Mouse (Mus musculus) neutrophil, adult 5-6 weeks (primary cell): ENCODE results near the gene Aldoart2. TPM values are rescaled to one million over a fixed set of nuclear protein-coding genes. Genes with fewer than 3 reads are reported as not detected.
"Not testable (repeated sequence)": the region's sequence is repeated elsewhere in the genome, so short reads cannot be mapped to it uniquely, and the experiment has no call there.

Source experiments
- ATAC-seq: fragments of 151-379, 151-347 bp; 2 replicates; pipeline ENCODE4 v1.8.0; 2017; ENCODE audit warnings: mild to moderate bottlenecking, moderate TSS enrichment; ENCODE audit not compliant: insufficient number of reproducible peaks, poor library complexity, low FRiP score, severe bottlenecking; ENCODE audit errors: extremely low read depth
- total RNA-seq: library from RNA; stranded (forward); fragments of 200-1000 nt; gene quantifications from 2 replicates; pipeline ENCODE4 v1.2.3, GENCODE M21; 2017

The Aldoart2 gene
- total RNA-seq, 1 experiment from 2014 or later, result not detected

DNA sequence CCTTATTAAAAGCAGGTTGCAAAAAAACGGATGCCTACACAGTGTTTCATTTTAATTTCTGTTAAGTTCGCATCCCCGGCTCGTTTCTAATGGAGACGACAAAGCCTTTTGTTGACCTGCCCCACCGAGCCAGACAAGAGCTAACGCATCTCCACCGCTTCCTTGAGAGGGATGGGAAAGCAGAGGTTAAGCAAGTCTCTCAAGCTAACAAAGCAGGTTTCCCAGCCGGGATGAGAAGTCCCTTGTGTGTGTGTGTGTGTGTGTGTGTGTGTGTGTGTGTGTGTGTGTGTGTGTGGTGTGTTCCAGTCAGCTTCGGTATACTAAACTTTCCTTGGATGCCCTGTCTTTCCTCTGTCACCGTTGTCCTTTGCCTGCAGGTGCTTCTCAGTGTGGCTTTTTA is 6.1 kb downstream of the Aldoart2 start:
- no peak for ATAC-seq

DNA sequence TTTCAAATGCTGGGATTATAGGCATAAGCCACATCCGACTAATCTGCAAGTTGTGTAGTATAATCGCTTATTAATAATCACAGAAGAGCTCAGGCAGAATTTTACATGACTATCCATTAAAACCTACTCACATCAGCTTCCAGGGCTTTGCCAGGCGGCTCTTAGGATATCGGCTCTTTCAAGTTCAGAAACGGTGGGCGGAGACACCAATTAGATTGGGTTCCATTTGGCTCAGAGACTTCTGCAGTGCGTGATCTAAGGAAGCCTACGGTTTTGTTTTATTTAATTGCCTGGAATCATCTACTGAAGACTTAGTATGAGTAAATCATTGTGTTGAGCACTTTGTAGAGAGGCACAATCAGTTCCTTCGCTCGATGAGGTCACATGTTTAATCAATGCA is 6.6 kb downstream of the Aldoart2 start:
- no peak for ATAC-seq

DNA sequence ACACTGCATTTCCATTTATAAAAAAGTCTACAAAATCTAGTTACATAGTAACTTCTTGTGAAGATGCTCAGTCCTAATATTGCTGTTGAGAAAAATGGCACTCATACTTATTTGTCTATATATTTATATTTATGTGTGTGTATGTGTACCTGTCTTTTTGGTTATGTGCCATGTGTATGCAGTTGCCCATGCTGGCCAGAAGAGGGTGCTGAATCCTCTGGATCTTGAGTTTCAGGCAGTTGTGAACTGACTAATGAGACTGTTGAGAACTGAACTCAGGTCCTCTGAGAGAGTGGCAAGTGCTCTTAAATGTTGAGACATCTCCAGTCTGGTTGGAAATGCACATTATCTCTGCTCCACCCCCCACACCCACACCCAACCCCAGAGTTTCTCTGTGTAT is 8.1 kb downstream of the Aldoart2 start:
- ATAC-seq, result no peak

DNA sequence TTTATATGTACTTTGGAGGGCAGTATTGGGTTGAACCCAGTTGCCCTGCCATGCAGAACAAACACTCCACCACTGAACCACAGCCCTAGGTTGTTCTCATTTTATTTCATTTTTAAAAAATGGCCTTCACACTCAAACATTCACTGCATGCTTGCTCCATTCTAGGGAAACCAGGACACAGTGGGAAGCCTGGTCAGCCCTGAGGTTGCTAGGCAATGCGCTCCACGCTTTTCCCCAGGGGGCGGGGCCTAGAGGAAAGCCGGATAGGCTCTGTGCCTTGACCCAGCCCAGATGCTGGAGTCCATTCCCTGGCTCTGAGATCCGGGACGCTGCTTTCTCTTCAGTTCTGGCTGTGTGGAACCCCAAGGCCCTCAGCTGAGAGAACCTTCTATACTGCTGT is 8.8 kb downstream of the Aldoart2 start:
- no peak for ATAC-seq

DNA sequence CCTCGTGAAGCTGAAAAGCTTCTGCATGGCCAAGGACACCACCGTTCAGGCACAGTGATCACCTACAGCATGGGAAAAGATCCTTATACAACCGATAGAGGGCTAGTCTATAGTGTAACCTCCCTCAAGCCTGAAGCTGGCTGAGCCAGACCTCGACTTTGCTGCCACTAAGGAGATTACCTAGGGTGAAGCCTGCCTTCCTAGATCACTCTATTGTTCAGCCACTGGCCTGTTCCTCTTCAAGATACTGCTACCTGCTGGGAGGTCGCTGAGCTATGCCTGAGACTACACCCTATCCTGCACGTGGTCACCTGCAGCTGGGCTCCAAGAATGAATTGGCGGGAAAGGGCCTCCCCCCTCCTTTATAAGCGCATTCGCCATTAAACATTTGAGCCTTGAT is 21.9 kb downstream of the Aldoart2 start:
- ATAC-seq, result not testable (repeated sequence)

DNA sequence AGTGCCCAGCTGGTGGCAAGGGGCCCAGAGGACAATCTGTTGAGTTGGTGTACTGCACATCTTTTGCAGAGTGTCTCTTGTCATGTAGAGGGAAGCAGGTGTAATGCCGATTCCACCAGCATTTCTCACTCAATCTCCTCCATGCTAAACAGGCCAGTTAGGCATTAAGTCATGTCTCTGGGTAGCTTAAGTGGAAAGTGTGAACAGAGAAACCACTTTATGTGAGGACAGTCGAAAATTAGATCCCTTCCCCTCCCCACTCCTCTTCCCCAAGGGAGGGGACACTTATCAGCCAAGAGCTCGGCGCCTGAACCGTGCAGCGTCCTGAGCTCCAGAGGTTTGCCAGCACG is 33.5 kb downstream of the Aldoart2 start:
- no peak for ATAC-seq

DNA sequence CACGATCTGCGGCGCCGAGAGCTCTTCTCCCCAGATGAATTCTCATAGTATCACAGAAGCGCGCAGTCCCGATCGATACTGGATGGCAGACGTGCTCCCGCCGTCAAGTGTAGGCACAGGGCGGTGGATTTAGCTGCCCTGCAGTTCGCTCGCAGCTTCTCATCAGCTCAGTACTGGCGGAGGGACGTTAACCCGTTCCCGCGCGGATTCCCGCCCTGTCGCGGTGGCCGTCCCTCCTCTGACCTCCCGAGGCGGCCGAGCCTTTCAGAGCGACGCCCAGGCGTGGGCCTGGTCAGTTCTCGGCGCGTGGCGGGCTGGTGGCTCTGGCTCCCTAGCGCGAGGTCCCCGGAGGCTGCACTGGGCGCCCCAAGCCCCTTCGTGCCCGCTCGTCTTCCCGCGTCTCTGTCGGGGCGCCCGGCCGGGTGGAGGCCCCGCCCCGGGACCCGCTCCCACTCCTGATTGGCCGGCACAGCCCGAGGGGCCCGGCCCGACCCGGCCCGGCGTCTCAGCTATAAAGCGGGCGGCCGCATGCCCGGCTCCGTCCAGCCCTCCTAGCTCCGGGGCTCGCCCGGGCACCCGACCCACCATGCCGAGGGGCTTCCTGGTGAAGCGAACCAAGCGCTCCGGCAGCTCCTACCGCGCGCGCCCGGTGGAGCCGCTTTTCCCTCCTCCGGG is 34.0 kb downstream of the Aldoart2 start, which contains the start of gene Insm2:
Insm2 (plus strand) TSS at position 541 of the 675 bp plus-strand sequence.
- ATAC-seq, result no peak

DNA sequence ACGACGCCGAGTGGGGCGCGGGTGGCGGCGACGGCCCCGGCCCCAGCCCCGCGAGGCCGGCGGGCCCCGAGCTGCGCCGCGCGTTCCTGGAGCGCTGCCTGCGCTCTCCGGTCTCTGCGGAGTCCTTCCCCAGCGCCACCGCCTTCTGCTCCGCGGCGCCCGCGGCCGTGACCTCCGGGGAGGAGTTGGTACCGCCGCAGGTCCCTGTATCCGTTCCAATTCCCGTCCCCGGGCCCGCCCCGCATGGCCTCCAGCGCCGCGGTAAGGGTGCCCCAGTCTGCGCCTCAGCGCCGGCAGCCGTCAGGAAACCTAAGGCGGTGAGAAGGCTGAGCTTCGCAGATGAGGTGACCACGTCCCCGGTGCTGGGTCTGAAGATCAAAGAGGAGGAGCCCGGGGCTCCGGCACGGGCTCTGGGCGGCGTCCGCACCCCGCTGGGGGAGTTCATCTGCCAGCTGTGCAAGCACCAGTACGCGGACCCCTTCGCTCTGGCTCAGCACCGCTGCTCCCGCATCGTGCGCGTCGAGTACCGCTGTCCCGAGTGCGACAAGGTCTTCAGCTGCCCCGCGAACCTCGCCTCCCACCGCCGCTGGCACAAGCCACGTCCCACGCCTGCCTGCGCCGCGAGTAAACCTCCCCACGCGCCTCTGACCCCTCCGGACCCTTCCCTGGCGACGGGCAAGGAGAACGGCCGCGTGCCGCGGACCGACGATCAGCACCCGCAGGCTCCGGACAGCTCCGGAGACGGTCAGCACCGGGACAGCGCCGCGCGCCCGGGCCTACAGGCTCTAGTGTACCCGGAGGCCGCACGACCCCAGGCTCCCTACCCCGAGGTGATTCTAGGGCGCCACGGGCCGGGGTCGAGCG is 34.8 kb downstream of the Aldoart2 start:
- ATAC-seq, result no peak

DNA sequence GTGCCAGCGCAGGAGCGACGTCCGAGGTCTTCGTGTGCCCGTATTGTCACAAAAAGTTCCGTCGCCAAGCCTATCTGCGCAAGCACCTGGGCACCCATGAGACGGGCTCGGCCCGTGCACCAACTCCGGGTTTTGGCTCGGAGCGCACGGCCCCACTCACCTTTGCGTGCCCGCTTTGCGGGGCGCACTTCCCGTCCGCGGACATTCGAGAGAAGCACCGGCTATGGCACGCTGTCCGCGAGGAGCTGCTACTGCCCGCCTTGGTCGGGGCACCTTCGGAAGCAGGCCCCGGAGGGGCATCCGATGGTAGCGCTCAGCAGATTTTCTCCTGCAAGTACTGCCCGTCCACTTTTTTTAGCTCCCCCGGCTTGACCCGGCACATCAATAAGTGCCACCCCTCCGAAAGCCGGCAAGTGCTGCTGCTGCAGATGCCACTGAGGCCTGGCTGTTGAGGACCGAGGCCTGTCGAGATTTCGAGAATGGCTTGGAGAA is 35.5 kb downstream of the Aldoart2 start:
- no peak for ATAC-seq

DNA sequence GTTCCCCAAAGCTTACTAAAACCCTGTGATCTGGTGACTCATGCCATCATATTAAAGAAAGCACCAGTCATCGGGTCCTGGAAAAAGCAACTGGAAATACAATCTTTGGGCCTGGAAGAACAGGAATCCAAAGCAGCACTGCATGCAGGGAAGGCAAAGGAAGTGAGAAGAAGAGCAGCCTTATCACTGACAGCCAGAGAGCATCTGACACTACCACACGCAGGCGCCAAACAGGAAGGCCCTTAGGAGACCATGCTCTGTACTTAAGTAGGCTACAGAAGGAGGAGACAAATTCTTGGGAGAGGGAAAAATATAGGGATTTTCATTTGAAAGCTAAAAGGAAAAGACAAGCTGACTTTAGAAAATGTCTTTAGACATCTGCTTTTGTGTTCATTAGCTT is 39.4 kb downstream of the Aldoart2 start:
- no peak for ATAC-seq

DNA sequence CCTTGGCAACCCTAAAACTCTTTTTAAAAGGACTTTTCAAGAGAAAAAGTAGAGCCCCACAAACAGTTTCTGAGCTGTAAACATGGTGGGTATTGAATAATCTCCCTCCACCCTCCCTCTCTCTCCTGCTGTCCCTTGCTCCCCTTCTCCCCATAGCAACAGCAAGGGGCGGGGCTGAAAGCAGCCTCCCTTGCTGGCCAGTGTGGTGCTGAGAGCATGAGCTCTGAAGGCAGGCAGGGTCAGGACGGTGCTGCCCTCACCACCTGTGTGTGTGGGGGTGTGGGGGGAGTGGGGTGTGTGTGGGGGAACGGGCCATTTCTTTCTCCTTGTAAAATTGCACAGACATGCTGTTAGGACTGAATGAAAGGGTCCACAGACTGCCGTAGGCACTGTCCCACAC is 42.9 kb downstream of the Aldoart2 start:
- no peak for ATAC-seq

DNA sequence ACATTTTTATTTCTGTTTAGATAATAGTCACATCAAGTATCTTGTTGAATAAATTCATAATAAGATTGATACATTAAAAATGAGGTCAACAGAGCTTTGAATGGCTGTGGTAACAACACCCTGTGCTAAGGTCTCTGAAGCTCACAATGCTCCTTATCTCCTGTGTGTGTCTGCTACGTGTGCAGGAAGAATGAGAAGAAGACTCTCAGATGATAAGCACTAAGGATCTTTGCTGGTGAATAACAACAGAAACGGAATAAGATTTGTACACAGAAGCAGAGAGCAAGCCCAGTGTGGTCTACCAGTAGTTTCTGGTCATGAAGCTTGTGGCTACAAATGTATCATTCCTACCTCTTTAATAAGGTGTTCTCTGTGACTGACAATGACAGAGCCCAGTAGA is 45.8 kb downstream of the Aldoart2 start:
- no peak for ATAC-seq

Other genes with a start within 250 kb of the Aldoart2 start
- 128 and 134 TPM in 2 replicates for gene Psma6, start 181.0 kb upstream of the Aldoart2 start, total RNA-seq
- 150 and 173 TPM in 2 replicates for gene Nfkbia, start 72.6 kb upstream of the Aldoart2 start, total RNA-seq
- 0.12 TPM in 1 of 2 replicates, not detected in the other for gene Insm2, start 34.2 kb downstream of the Aldoart2 start, total RNA-seq